In the genomic region with DNA sequence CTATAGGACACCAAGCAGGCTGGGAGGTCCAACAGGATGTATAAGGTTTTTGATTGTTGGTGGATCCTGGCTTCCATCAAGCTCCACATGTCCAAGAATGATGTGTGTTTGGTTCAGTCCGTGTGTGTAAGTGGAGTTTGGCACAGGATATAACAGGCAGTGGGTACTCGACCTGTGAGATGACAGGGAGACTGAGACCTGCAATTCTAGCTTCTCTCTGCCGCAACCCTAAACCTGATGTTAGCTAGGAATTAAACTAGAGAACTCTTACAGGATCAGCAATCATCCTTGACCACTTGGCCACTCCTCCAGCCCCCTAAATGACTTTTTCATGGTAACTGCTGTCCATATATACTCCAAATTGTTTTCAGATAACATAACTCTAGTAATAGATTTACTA, we compare ENCODE assay signal across 9 mouse cellular contexts. TPM values are rescaled to one million over a fixed set of nuclear protein-coding genes. Genes with fewer than 3 reads are reported as not detected.
DNase-seq lines count a peak whose midpoint lies in the region; ATAC-seq and TF ChIP-seq lines count a peak whose summit lies in the region.
"Had no signal": no experiment of that assay in that cellular context is flagged by ENCODE, and none has a peak within 500 bp of the region (broad histone marks: within the 10 kb centered on the region; RNA-seq: fewer than 3 reads in every experiment).

No protein-coding gene starts in this region.

- ATAC-seq in midbrain, embryonic 11.5 days (ENCODE audit: low FRiP score), result no peak
- no peak for ATAC-seq in midbrain, embryonic 16.5 days

- H3K9ac ChIP-seq in midbrain, embryonic 11.5 days (ENCODE audit: low read length), result peak overlapping the region; percentile 72; the same call in 1 of the 2 replicates
- no peak overlapping the region for H3K9ac ChIP-seq in midbrain, embryonic 16.5 days (ENCODE audit: low read depth, low read length)

- H3K27me3 ChIP-seq in midbrain, embryonic 11.5 days (ENCODE audit: control insufficient read depth, insufficient read depth, low read length), result no peaks in the 10 kb centered on the region
- no peaks in the 10 kb centered on the region for H3K27me3 ChIP-seq in midbrain, embryonic 16.5 days (ENCODE audit: control insufficient read depth, insufficient read depth, low read depth, low read length)

- H3K9me3 ChIP-seq in midbrain, embryonic 11.5 days (ENCODE audit: control insufficient read depth, low read length), result no peaks in the 10 kb centered on the region
- H3K9me3 ChIP-seq in midbrain, embryonic 16.5 days (replicated peaks; ENCODE audit: control insufficient read depth, low read length, poor library complexity, severe bottlenecking), result no peaks in the 10 kb centered on the region

- H3K4me2 ChIP-seq in midbrain, embryonic 11.5 days, result peak overlapping the region; percentile 61
- H3K4me2 ChIP-seq in midbrain, embryonic 16.5 days (ENCODE audit: low read length), result no peak overlapping the region

- H3K27ac ChIP-seq in midbrain, embryonic 11.5 days (ENCODE audit: low read depth, low read length), result peak overlapping the region; percentile 91
- no peak overlapping the region for H3K27ac ChIP-seq in midbrain, embryonic 16.5 days (ENCODE audit: low read length)
- H3K27ac ChIP-seq in olfactory bulb, adult 2 months (ENCODE audit: insufficient read depth, low read depth, low read length), result 0 out of 2 replicates have a peak overlapping the region, but pooled peaks have one; percentile 37

- peaks cover 10% of the 10 kb centered on the region; the same call in 1 of the 2 replicates for H3K4me1 ChIP-seq in midbrain, embryonic 11.5 days (ENCODE audit: control insufficient read depth, insufficient read depth, low read length)
- peaks cover 26% of the 10 kb centered on the region for H3K4me1 ChIP-seq in midbrain, embryonic 16.5 days (ENCODE audit: control insufficient read depth, insufficient read depth, low read length)
- H3K4me1 ChIP-seq in olfactory bulb, adult 2 months (ENCODE audit: control insufficient read depth, insufficient read depth, low read length), result peaks cover 4% of the 10 kb centered on the region; the same call in 1 of the 2 replicates

- 42% methylated on average over 3 of the region's 3 CpGs for WGBS in midbrain, embryonic 11.5 days
- WGBS in midbrain, embryonic 16.5 days, result 41% methylated on average over 3 of the region's 3 CpGs
- 45% methylated on average over 3 of the region's 3 CpGs for WGBS in olfactory bulb, adult 2 months

- TF ChIP-seq CTCF in olfactory bulb, adult 2 months (IDR thresholded peaks at IDR 0.05; ENCODE audit: insufficient read depth, low read depth, low read length), result no peak

- TF ChIP-seq POLR2A in olfactory bulb, adult 2 months (IDR thresholded peaks at IDR 0.05; ENCODE audit: insufficient read depth, low read depth, low read length), result no peak

- H3K4me3 ChIP-seq in midbrain, embryonic 11.5 days (ENCODE audit: low read depth, low read length), result no peak overlapping the region
- no peak overlapping the region for H3K4me3 ChIP-seq in midbrain, embryonic 16.5 days (ENCODE audit: low read depth, low read length)
- no peak overlapping the region for H3K4me3 ChIP-seq in olfactory bulb, adult 2 months (ENCODE audit: insufficient read depth, low read depth, low read length)

- DNase-seq in midbrain, embryonic 11.5 days (ENCODE audit: low spot score, missing footprints), result peak; percentile 89
- DNase-seq in embryo, embryonic 11.5 days (ENCODE audit: low read depth, low spot score), result peak; percentile 16
- DNase-seq in induced T-regulatory cell, adult 2 months (ENCODE audit: low read depth), result peak; percentile 47
- DNase-seq in natural killer cell, adult 2 months (ENCODE audit: low spot score in 2 of 2), result no peak
- DNase-seq in c-Kit-positive CD71-positive TER-119-positive erythroid progenitor cells, embryonic 14.5 days (ENCODE audit: low spot score), result no peak
- DNase-seq in cerebellum, adult 8-10 months, result no peak

- H3K36me3 ChIP-seq in midbrain, embryonic 11.5 days (ENCODE audit: control insufficient read depth, insufficient read depth, low read length), result no peaks in the 10 kb centered on the region
- no peaks in the 10 kb centered on the region for H3K36me3 ChIP-seq in midbrain, embryonic 16.5 days (ENCODE audit: control insufficient read depth, insufficient read depth, low read length)

RNA-seq across cellular contexts. Expression of a gene that starts 1.3 kb away (rescaled TPM):
- polyA plus RNA-seq in midbrain, embryonic 11.5 days (2014; fragmentation: Nextera tagmentation; extraction: Ambion mirVana), result 6.2 and 10.7 TPM in 2 replicates
- 4.9 and 5.7 TPM in 2 replicates for polyA plus RNA-seq in midbrain, embryonic 16.5 days (2015; fragmentation: Nextera tagmentation; extraction: Ambion mirVana)
- not detected in 2 replicates for polyA plus RNA-seq in olfactory bulb, adult 2 months (2012; ENCODE audit: insufficient read depth, insufficient read length, low replicate concordance, missing spikeins)
- polyA plus RNA-seq: liver, adult 2 months had no signal

RNA-seq across cellular contexts. Expression of a gene that starts 1.6 kb away (rescaled TPM):
- polyA plus RNA-seq in midbrain, embryonic 11.5 days (2014; fragmentation: Nextera tagmentation; extraction: Ambion mirVana), result 2.2 TPM in 1 of 2 replicates, not detected in the other
- 1.1 TPM in 1 of 2 replicates, not detected in the other for polyA plus RNA-seq in midbrain, embryonic 16.5 days (2015; fragmentation: Nextera tagmentation; extraction: Ambion mirVana)
- polyA plus RNA-seq in olfactory bulb, adult 2 months (2012; ENCODE audit: insufficient read depth, insufficient read length, low replicate concordance, missing spikeins), result not detected in 2 replicates
- polyA plus RNA-seq: liver, adult 2 months had no signal

RNA-seq across cellular contexts. Expression of a gene that starts 2.1 kb away (rescaled TPM):
- 2.4 and 6.0 TPM in 2 replicates for polyA plus RNA-seq in midbrain, embryonic 11.5 days (2014; fragmentation: Nextera tagmentation; extraction: Ambion mirVana)
- polyA plus RNA-seq in midbrain, embryonic 16.5 days (2015; fragmentation: Nextera tagmentation; extraction: Ambion mirVana), result 2.7 TPM in 1 of 2 replicates, not detected in the other
- not detected in 2 replicates for polyA plus RNA-seq in olfactory bulb, adult 2 months (2012; ENCODE audit: insufficient read depth, insufficient read length, low replicate concordance, missing spikeins)

RNA-seq across cellular contexts. Expression of a gene that starts 17.5 kb away (rescaled TPM):
- 1.0 and 2.2 TPM in 2 replicates for polyA plus RNA-seq in midbrain, embryonic 11.5 days (2014; fragmentation: Nextera tagmentation; extraction: Ambion mirVana)
- 0.40 and 0.80 TPM in 2 replicates for polyA plus RNA-seq in midbrain, embryonic 16.5 days (2015; fragmentation: Nextera tagmentation; extraction: Ambion mirVana)
- not detected in 2 replicates for polyA plus RNA-seq in olfactory bulb, adult 2 months (2012; ENCODE audit: insufficient read depth, insufficient read length, low replicate concordance, missing spikeins)

RNA-seq across cellular contexts. Expression of a gene that starts 28.1 kb away (rescaled TPM):
- polyA plus RNA-seq in midbrain, embryonic 11.5 days (2014; fragmentation: Nextera tagmentation; extraction: Ambion mirVana), result 20.0 and 24.8 TPM in 2 replicates
- polyA plus RNA-seq in midbrain, embryonic 16.5 days (2015; fragmentation: Nextera tagmentation; extraction: Ambion mirVana), result 0.69 and 2.4 TPM in 2 replicates
- polyA plus RNA-seq in olfactory bulb, adult 2 months (2012; ENCODE audit: insufficient read depth, insufficient read length, low replicate concordance, missing spikeins), result not detected in 2 replicates
- polyA plus RNA-seq: liver, adult 2 months had no signal

Comparison
In these comparisons a context has a peak if more than half of its experiments do, and no peak if none do; other contexts are left out.
1. DNase-seq: peak in midbrain, embryonic 11.5 days (single experiment), embryo, embryonic 11.5 days (single experiment) and induced T-regulatory cell, adult 2 months (single experiment); none in natural killer cell, adult 2 months (0 of 2), c-Kit-positive CD71-positive TER-119-positive erythroid progenitor cells, embryonic 14.5 days (single experiment) and cerebellum, adult 8-10 months (single experiment).